Mouse (Mus musculus) left cerebral cortex, postnatal 10 days (tissue): ENCODE data around the gene Ncapd3. TPM values are rescaled to one million over a fixed set of nuclear protein-coding genes. Genes with fewer than 3 reads are reported as not detected.
A peak's percentile ranks its signal among the peaks of the same experiment; 100 is the strongest.

Source experiments
- DNase-seq, 2 experiments: peaks; one replicate each; pipeline ENCODE4 v3.0.0; 2021 to 2022; ENCODE audit warnings: low spot score in 2 of 2, mixed read lengths in 1 of 2; ENCODE audit errors: extremely low spot score in 1 of 2
- intact Hi-C: fragments of 180-260 bp; cut with DNase I; formaldehyde crosslinking; loops from one replicate; pipeline ENCODE4 v1.15.1; 2025
- total RNA-seq, 2 experiments: library from RNA; stranded (reverse); gene quantifications; 2 replicates each; pipeline ENCODE4 v1.2.3; 2021

Gene Ncapd3
- total RNA-seq, 2 experiments from 2014 or later = 18.3 to 19.9 TPM

- intact Hi-C loops = no loop called here
- DNase-seq = peak; percentile 41 to 53
Measured at GRCm38 (mm10) chr9:27029022-27029827, 750 bp upstream of the Ncapd3 start.

- intact Hi-C loops = no loop called here
Measured at GRCm38 (mm10) chr9:27030763-27031100, 757 bp downstream of the Ncapd3 start.

GRCm38 (mm10) chr9:27043892-27044291 is 13.9 kb downstream of the Ncapd3 start:
- intact Hi-C loops = no loop called here
- DNase-seq = no peak

More at GRCm38 (mm10) chr9:27030763-27031100, 757 bp downstream of the Ncapd3 start:
- no peak for DNase-seq

GRCm38 (mm10) chr9:27049492-27049891 is 19.5 kb downstream of the Ncapd3 start:
- intact Hi-C loops = no loop called here
- DNase-seq = no peak

- intact Hi-C loops = loop anchor here (10.0 kb wide), 1 partner anchor 266 kb away; no protein-coding TSS in a partner anchor
- DNase-seq = peak in 1 of 2 experiments; percentile 21
Measured at GRCm38 (mm10) chr9:27058341-27058740, 28.4 kb downstream of the Ncapd3 start.

- DNase-seq = no peak
- intact Hi-C loops = loop anchor here (10.0 kb wide), 1 partner anchor 104 kb away; no protein-coding TSS in a partner anchor
Measured at GRCm38 (mm10) chr9:27070895-27071294, 40.9 kb downstream of the Ncapd3 start.

- intact Hi-C loops = loop anchor here (10.0 kb wide), 1 partner anchor 100 kb away; no protein-coding TSS in a partner anchor
- DNase-seq = no peak
Measured at GRCm38 (mm10) chr9:27074677-27075076, 44.7 kb downstream of the Ncapd3 start.

GRCm38 (mm10) chr9:27075812-27076211 is 45.8 kb downstream of the Ncapd3 start:
- intact Hi-C loops = loop anchor here (10.0 kb wide), 1 partner anchor 99 kb away; no protein-coding TSS in a partner anchor
- DNase-seq = no peak

GRCm38 (mm10) chr9:27086256-27086655 is 56.3 kb downstream of the Ncapd3 start:
- intact Hi-C loops = no loop called here
- no peak for DNase-seq

- no peak for DNase-seq
- intact Hi-C loops = no loop called here
Measured at GRCm38 (mm10) chr9:27087402-27087801, 57.4 kb downstream of the Ncapd3 start.

- intact Hi-C loops = no loop called here
- DNase-seq = no peak
Measured at GRCm38 (mm10) chr9:27090134-27090533, 60.2 kb downstream of the Ncapd3 start.

- intact Hi-C loops = no loop called here
- peak in 1 of 2 experiments; percentile 57 for DNase-seq
Measured at GRCm38 (mm10) chr9:27090801-27091775, 61.1 kb downstream of the Ncapd3 start.

- DNase-seq = no peak
- intact Hi-C loops = no loop called here
Measured at GRCm38 (mm10) chr9:27092916-27093315, 62.9 kb downstream of the Ncapd3 start.

GRCm38 (mm10) chr9:27098092-27098491 is 68.1 kb downstream of the Ncapd3 start:
- intact Hi-C loops = no loop called here
- no peak for DNase-seq

GRCm38 (mm10) chr9:27098557-27098956 is 68.6 kb downstream of the Ncapd3 start:
- no peak for DNase-seq
- intact Hi-C loops = no loop called here

- intact Hi-C loops = no loop called here
- DNase-seq = no peak
Measured at GRCm38 (mm10) chr9:27099474-27099873, 69.5 kb downstream of the Ncapd3 start.

GRCm38 (mm10) chr9:27101466-27101865 is 71.5 kb downstream of the Ncapd3 start:
- no peak for DNase-seq
- intact Hi-C loops = no loop called here

- DNase-seq = peak; percentile 45 to 53
- intact Hi-C loops = loop anchor here (2.0 to 5.0 kb wide), 2 partner anchors 71 to 221 kb away; no protein-coding TSS in a partner anchor
Measured at GRCm38 (mm10) chr9:27106081-27106480, 76.1 kb downstream of the Ncapd3 start.

- intact Hi-C loops = loop anchor here (5.0 kb wide), 1 partner anchor 219 kb away; no protein-coding TSS in a partner anchor
- no peak for DNase-seq
Measured at GRCm38 (mm10) chr9:27108451-27108850, 78.5 kb downstream of the Ncapd3 start.
